Mouse (Mus musculus) ovary, postnatal 36 days (tissue): Measurements from ENCODE around the gene Bscl2.
"Not testable (repeated sequence)": the region's sequence is repeated elsewhere in the genome, so short reads cannot be mapped to it uniquely, and the experiment has no call there.

Experiments
- DNase-seq: peaks from one replicate; pipeline ENCODE4 v3.0.0; 2022; ENCODE audit warnings: low spot score, mixed read lengths

The Bscl2 gene

GRCm38 (mm10) chr19:8831262-8831661 is 6.0 kb upstream of the Bscl2 start:
- DNase-seq, result no peak

GRCm38 (mm10) chr19:8832971-8833370 is 4.3 kb upstream of the Bscl2 start:
- DNase-seq, result no peak

DNA sequence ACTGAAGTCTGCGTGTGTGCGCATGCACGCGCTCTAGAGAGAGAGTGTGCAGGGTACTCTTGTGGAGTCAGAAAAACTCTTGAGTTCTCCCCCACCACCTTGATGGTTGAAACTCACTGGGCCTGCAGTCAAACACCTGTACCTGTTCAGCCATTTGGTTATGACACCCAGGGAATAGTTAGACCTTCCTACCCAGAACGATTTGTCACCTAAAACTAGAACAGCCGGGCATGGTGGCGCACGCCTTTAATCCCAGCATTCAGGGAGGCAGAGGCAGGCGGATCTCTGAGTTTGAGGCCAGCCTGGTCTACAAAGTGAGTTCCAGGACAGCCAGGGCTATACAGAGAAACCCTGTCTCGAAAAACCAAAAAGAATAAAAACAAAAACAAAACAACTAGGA is 940 bp upstream of the Bscl2 start:
- not testable (repeated sequence) for DNase-seq

- DNase-seq, result no peak
Observed at GRCm38 (mm10) chr19:8838041-8838730, 919 bp downstream of the Bscl2 start.

DNA sequence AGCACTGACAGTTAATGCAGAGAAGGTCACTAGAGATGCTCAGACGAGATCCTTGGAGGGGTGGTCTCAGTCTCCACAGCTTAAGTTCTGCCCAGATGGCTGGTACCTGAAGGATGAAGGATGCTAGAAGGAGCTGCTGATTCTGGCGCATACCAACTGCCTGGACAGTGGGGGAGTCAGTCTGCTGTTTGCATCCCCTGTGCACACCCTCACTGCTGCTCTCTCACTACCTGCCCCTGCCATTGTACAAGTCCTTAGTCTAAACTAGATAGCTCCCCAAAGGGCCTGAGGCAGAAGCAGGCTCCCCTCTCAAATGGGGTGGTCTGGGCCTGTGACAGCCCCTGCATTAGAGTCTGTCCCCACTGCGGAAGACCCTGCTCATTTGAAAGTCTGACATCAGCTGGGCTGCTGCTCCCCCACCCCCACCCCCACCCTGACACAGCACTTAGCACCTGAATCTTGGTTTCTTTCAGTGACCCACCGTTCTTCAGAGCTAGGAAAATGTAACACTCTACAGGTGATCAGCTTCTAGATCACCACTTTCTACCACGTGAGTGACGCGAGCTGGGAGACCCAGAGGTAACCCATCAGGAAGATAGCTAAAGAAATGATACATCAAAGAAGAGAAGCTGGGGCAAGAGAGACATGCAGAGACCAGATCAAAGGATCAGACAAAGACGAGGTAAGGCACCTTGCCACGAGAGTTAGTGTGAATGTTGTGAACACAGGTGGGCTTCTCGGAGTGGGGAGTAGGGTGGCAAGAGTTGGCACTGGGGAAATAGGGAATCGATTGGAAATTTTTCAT is 2.0 kb downstream of the Bscl2 start, which contains the start of gene Gng3:
Gng3 (minus strand) TSS at position 92 of the 805 bp plus-strand sequence.
- no peak for DNase-seq

DNA sequence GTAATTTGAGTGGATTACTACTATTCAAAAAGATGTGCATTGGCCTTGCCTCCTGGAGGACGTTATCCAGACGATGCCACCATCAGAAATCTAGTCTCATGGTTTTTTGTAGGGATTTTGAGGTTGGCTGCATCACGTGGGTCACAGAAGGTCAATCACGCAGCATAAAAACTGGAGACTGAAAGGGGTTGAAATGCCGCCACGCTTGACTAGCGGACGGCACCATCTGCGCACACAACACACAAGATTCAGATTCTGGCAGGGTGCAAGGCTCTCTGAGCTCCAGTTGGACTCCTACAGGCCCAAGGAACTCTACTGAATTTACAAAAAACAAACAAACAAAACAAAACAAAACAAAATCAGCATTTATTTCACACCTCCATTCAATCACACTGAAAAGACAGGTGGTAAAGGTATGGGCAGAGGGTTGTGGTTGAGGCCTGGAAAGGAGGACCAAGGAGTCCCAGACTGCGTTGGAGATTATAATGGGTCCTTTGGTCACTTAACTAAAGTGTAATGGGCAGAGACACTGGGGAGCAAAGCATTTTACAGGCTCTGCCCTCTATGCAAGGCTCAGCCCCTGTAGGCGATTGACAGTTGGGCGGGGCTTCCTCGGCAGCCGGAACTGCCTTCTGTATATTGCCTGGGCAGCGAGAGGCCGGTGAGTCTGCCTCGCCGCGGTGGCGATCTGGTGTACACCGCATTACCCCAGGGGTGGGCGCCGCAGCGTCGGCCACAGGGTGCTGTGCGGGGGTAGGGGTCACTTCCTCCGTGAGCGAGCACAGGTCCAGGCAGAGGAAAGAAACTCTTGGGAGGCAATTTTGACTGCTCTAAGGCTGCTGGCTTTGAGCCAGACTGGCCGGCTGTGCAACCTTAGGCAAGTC is 2.9 kb downstream of the Bscl2 start:
- DNase-seq, result peak; percentile 74

DNA sequence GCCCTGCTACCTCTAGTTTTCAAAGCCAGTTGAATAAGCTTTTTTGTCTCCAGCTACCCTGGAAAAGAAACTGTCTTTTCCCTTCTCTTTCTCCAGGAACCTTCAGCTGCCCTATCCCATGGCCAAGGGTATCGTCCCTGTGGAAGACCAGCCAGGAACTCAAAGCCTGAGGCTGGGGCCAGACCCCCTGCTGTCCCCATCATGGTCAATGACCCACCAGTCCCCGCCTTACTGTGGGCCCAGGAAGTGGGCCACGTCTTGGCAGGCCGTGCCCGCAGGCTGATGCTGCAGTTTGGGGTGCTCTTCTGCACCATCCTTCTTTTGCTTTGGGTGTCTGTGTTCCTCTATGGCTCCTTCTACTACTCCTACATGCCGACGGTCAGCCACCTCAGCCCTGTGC is 3.7 kb downstream of the Bscl2 start:
- DNase-seq, result no peak

GRCm38 (mm10) chr19:8842961-8843360 is 5.7 kb downstream of the Bscl2 start:
- no peak for DNase-seq

DNA sequence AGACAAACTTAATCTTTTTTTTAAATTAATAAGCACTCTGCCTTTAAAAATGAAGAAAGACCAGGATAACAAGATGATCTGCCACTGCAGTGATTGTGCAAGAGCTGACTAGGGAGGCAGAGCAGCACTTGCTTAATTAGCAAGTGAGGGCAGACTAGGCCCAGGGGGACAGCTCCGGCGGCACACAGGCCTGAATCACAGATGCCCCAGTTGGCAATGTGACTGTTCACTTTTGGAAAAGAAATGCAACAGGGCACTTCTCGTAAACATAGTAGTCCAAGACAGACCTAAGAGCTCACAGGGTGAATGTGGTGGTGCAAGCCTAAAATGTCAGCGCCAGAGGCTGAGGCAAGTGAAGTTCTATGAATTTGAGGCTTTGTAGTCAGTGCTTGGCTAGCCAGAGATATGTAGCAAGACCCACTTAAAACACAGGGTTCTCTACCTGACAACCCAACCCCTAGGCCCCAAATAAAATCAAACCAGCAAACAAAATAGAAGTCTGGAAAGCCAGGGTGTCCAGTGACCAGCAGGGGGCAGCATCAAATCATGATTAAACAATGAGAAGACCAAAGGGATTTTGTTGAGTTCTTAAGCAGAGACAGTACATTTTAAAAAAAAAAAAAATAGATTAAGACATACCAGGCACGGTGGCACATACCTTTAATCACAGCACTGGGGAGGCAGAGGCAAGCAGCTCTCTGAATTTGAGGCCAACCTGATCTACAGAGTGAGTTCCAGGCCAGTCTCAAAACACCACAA is 7.3 kb downstream of the Bscl2 start:
- peak; percentile 62 for DNase-seq

DNA sequence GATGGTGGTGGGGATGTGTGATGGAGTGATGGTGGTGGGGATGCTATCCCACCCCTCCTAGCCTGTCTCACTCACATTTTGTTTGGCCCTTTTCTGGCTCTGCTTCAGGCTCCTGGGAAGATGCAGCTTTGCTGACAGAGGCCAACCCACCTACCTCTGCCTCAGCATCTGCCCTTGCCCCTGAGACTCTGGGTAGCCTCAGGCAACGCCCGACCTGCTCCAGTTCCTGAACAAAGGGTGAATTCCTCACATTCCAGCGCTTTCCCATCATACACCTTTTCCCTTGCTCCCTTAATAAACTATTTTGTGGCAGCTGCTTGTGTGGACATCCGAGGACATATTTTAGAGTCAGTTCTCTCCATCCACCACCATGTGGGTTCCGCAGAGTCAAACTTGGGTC is 11.1 kb downstream of the Bscl2 start:
- no peak for DNase-seq

DNA sequence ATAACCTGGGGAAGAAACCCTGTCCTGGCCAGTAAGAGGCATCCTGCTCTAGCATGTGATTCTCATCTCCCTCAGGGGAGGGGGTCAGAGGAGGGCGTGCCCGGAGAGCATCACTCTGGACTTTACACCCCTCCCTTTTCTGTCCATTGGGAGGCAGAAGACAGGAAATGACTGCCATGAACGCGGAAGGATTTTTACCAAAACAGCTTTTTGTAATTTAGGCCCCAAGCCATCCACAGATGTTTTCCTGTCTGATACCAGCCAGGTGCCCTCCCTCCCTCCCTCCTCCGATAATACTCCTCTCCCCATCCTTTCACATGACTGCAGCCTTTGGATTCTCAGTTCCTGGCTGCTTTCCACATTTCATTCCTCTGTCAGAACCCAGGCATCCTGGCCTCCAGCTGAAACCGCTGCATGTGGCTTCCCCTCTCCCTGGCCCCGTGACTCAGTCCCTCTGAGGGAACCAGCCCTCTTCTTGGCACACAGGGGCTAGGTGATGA is 13.2 kb downstream of the Bscl2 start, which contains the start of gene Lrrn4cl:
Lrrn4cl (plus strand) TSS at position 367 of the 500 bp plus-strand sequence.
- no peak for DNase-seq

GRCm38 (mm10) chr19:8851639-8852038 is 14.4 kb downstream of the Bscl2 start:
- no peak for DNase-seq

GRCm38 (mm10) chr19:8852236-8852928 is 15.1 kb downstream of the Bscl2 start:
- no peak for DNase-seq

DNA sequence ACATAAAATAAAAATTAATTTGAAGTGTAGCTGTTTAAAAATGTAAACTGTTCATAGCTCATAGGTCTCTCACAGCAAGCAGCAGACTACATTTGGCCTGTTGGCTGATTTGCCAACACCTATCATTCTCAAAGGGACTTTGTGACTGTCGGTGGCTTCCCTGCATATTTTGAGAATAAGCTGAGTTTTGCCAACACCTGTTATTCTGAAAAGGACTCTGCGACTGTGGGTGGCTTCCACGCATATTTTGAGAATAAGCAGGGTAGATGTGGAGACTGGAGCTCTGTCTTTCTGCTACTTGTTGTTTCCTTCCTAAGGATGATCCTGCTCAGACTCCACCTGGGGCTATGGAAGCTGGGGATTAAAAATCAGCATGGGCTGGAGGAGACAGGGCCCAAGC is 15.8 kb downstream of the Bscl2 start:
- DNase-seq, result no peak

DNA sequence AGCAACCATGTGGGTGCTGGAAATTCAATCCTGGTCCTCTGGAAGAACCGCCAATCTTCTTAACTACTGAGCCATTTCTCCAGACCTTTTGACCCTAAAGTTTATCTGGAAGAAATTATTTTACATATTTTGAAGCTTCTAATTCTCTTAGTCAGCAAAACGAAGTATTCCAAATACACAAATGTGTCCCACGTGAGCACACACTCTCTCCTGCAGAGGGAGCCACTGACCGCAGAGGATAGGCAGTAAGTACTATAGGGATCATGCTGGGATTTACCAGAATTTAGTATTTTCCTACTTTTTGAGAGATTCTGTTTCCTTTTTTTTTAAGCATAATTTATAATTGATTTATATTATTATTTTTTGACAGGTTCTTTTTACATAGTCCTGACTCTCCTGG is 20.4 kb downstream of the Bscl2 start:
- DNase-seq, result no peak

DNA sequence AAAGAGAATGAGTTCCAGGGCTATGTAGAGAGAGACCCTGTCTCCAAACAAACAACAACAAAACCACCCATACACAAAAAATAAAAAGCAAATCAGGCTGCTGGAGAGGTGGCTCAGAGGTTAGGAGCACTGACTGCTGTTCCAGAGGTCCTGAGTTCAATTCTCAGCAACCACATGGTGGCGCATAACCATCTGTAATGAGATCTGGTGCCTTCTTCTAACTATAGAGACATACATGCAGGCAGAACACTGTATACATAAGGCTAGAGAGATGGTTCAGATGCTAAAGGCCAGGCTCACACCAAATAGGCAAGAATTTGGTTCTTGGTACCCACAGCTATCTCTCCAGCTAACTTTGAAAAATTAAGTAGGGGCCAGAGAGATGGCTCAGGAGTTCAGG is 21.8 kb downstream of the Bscl2 start:
- no peak for DNase-seq

DNA sequence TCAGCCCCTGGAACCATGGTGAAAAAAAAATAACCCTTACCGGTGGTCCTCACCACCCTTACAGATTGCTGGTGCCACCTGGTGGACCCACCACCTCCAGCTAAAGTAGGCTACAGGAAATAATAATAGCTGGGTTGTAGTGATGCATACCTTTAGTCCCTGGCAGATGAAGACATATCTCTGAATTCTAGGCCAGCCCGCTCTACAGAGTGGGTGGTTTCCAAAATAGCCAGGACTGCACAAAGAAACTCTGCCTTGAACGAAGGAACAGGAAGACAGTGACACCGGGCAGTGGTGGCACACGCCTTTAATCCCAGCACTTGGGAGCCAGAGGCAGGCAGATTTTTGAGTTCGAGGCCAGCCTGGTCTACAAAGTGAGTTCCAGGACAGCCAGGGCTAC is 27.0 kb downstream of the Bscl2 start:
- DNase-seq, result no peak

DNA sequence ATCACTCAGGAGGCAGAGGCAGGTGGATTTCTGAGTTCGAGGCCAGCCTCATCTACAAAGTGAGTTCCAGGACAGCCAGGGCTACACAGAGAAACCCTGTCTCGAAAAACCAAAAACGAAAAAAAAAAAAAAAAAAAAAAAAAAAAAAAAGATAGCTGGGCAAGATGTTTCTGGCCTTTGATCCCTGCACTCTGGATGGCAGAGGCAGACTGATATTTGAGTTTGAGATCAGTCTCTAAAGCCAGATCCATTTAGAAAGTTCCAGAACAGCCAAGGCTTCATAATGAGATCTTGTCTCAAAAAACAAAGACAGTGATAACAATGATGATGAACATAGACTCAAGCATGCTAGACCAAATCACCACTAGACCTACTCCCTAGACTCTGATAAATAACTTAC is 33.1 kb downstream of the Bscl2 start:
- not testable (repeated sequence) for DNase-seq

GRCm38 (mm10) chr19:8870838-8871237 is 33.6 kb downstream of the Bscl2 start:
- no peak for DNase-seq

DNA sequence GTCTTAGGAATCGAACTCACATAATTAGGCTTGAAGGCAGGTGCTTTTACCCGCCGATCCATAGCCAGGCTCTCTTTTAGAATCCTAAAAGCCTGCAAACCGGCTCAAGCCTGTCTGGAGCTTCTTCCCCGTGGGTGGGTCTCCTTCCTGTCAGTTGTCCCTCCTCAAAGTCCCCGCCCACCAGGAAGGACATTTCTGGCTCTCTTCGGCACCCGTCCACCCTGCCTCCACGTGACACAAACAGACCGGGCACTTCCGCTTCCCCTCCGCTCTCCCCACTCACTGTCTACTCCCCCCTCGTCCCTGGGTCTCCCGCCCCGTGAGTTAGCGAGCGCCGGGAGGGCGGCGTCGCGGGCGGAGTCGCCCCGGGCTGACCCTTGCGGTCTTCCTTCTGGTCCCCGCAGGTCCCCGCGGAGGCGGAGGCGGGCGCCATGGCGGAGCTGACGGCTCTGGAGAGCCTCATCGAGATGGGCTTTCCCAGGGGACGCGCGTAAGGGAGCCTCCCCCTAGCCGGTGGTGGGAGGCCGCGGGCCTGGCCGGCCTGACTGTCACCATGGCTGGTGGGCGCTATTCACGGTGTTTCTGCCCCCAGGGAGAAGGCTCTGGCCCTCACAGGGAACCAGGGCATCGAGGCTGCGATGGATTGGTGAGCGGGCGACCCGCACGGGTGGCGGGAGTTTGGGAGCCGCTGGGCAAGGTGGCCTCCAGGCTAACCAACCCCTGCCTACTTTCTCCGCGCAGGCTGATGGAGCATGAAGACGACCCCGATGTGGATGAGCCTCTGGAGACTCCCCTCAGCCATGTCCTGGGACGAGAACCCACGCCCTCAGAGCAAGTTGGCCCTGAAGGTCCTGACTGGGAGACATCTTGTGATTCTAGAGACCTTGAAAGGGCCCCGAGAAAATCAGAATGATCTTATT is 34.3 kb downstream of the Bscl2 start, which contains the start of gene Ubxn1:
Ubxn1 (plus strand) TSS at position 230 of the 920 bp plus-strand sequence.
- peak; percentile 95 for DNase-seq
